Mouse (Mus musculus): ENCODE results near the gene Gm37240.
"Not testable (repeated sequence)": the region's sequence is repeated elsewhere in the genome, so short reads cannot be mapped to it uniquely, and the experiment has no call there.

The Gm37240 gene

DNA sequence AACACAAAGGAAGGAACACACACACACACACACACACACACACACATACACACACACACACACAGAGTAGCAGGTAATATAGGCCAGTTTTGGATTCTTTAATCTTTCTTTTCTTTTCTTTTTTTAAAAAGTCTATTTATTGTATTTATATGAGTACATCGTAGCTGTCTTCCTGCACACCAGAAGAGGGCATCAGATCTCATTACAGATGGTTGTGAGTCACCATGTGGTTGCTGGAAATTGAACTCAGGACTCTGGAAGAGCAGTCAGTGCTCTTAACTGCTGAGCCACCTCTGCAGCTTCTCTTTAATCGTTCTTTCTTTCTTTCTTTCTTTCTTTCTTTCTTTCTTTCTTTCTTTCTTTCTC lies 1231.5 kb downstream of the Gm37240 start:
- not testable (repeated sequence) for DNase-seq (ENCODE audit: low read depth, low spot score); H3K36me3 ChIP-seq (ENCODE audit: control insufficient read depth, insufficient read depth, low read length, poor library complexity, severe bottlenecking); H3K27me3 ChIP-seq (ENCODE audit: control insufficient read depth, insufficient read depth, low read length, poor library complexity, severe bottlenecking)

DNA sequence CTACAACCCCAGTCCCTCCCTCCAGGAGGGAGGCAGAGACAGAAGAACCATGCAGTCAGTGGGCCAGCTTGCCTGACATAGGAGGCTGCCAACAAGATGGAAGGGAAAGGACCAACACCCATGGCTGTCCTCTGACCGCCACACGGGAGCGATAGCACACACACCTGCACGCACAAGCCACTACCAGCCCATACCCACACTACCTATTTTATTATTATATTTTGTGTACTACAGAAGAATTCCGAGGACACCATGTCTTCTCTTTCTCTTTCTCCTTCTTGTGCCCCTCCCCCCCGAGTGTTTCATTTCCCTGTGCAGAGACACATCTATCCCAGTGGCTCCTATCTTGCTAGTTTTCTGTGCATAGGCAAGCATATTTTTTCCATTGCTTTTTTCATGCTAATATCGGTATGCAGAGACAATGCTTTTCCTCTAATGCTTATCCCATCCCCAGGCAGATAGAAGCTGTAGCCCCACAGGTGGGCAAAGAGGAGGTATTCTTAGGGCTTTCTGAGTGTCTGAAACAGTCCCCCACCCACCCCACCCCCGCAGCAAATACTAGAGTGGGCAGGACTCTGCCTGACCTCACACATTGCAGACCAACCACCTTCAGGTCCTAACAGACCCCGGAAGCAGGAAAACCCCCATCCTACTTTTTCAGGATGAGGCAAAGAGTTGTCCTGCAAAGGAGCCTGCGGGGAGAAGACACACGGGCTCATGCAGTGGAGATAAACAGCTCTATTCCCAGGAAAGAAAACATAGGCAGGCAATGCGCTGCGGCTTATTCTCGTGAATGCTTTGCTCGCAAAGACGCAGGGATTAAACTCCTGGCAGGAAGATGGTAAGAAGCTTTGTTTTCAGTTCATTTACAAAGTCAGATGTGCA lies 1232.2 kb downstream of the Gm37240 start:
- Histone ChIP-seq H3K27me3 (ENCODE audit: control insufficient read depth, insufficient read depth, low read length, poor library complexity, severe bottlenecking) (no peaks in the 10 kb centered on the region), H3K36me3 (ENCODE audit: control insufficient read depth, insufficient read depth, low read length, poor library complexity, severe bottlenecking) (no peaks in the 10 kb centered on the region)
- no peak for DNase-seq (ENCODE audit: low read depth, low spot score)

- no peaks in the 10 kb centered on the region for H3K27me3 ChIP-seq (ENCODE audit: control insufficient read depth, insufficient read depth, low read length, poor library complexity, severe bottlenecking)
- peak; percentile 59 for DNase-seq (ENCODE audit: low read depth, low spot score)
- no peaks in the 10 kb centered on the region for H3K36me3 ChIP-seq (ENCODE audit: control insufficient read depth, insufficient read depth, low read length, poor library complexity, severe bottlenecking)
Observed at GRCm38 (mm10) chr3:84654246-84654826, 1233.0 kb downstream of the Gm37240 start.

GRCm38 (mm10) chr3:84653557-84654245 lies 1233.6 kb downstream of the Gm37240 start:
- Histone ChIP-seq H3K27me3 (ENCODE audit: control insufficient read depth, insufficient read depth, low read length, poor library complexity, severe bottlenecking) (no peaks in the 10 kb centered on the region), H3K36me3 (ENCODE audit: control insufficient read depth, insufficient read depth, low read length, poor library complexity, severe bottlenecking) (no peaks in the 10 kb centered on the region)
- DNase-seq (ENCODE audit: low read depth, low spot score), result peak; percentile 60

DNA sequence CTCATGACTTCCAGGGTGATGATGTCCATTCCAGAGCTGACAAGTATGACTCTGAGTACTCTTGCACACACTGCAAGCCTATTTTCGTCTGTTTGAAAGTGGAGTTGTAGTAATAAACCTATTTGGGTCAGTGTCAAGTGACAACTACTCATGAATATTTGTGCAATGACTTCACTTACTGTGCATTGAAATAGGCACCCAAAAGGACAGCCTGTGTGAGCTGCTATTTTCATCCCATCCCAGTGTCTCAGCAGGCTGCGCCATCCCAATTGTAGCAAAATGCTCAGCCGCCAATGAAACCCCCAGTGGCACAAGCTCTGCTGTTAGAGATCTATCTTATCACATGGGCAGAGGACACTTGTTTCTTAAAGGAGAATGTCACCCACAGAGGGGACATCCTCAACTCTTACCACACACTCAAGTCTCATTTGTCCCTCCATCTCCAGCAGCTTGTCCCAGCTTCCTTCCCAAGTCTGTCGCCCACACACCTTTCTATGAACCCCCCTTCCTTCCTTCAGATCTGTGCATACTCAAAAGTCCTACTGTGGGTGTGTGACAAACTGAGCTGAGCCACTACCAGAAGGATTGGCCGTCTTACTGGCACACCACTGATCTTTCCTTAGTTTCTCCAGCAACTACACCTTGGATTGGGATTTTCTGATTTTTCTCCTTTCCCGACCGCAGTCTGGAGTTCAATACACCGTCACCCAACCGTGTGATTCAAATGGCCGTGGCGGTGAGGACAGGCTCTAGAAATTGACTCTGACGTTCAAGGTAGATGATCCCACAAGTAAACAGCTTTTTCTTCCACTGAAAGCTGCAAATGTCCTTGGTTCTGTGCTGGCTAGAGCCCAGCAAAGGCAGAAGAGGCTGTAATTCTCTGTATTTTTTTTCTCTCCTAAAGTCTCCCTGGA lies 1234.4 kb downstream of the Gm37240 start:
- no peak for DNase-seq (ENCODE audit: low read depth, low spot score)
- Histone ChIP-seq H3K27me3 (ENCODE audit: control insufficient read depth, insufficient read depth, low read length, poor library complexity, severe bottlenecking) (no peaks in the 10 kb centered on the region), H3K36me3 (ENCODE audit: control insufficient read depth, insufficient read depth, low read length, poor library complexity, severe bottlenecking) (no peaks in the 10 kb centered on the region)

- Histone ChIP-seq H3K27me3 (ENCODE audit: control insufficient read depth, insufficient read depth, low read length, poor library complexity, severe bottlenecking) (no peaks in the 10 kb centered on the region), H3K36me3 (ENCODE audit: control insufficient read depth, insufficient read depth, low read length, poor library complexity, severe bottlenecking) (no peaks in the 10 kb centered on the region)
- no peak for DNase-seq (ENCODE audit: low read depth, low spot score)
Observed at GRCm38 (mm10) chr3:84649578-84650327, 1237.6 kb downstream of the Gm37240 start.

- not testable (repeated sequence) for DNase-seq (ENCODE audit: low read depth, low spot score); H3K27me3 ChIP-seq (ENCODE audit: control insufficient read depth, insufficient read depth, low read length, poor library complexity, severe bottlenecking); H3K36me3 ChIP-seq (ENCODE audit: control insufficient read depth, insufficient read depth, low read length, poor library complexity, severe bottlenecking)
Observed at GRCm38 (mm10) chr3:84648069-84648468, 1239.2 kb downstream of the Gm37240 start.

DNA sequence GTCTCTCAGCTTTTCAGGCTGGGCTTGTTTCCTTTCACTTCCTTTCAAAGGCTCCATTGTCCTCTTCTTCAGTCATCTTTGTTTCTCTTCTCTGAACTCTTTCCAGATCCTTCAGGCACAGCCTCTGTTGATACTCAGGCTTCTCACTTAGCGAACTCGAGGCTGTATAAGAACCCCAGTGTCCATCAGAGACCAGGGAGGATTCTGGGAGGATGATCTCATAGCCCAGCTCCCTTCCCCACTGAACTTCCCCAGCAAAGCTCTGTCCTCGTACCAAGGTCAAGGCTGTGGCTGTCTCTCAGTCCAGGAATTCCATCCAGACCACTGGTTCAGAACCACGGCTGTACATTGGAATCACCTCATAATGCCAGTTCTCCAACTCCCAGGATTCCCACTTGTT lies 1239.7 kb downstream of the Gm37240 start:
- Histone ChIP-seq H3K27me3 (ENCODE audit: control insufficient read depth, insufficient read depth, low read length, poor library complexity, severe bottlenecking) (no peaks in the 10 kb centered on the region), H3K36me3 (ENCODE audit: control insufficient read depth, insufficient read depth, low read length, poor library complexity, severe bottlenecking) (no peaks in the 10 kb centered on the region)
- DNase-seq (ENCODE audit: low read depth, low spot score), result no peak

GRCm38 (mm10) chr3:84646331-84646845 lies 1240.9 kb downstream of the Gm37240 start:
- DNase-seq (ENCODE audit: low read depth, low spot score), result no peak
- Histone ChIP-seq H3K27me3 (ENCODE audit: control insufficient read depth, insufficient read depth, low read length, poor library complexity, severe bottlenecking) (no peaks in the 10 kb centered on the region), H3K36me3 (ENCODE audit: control insufficient read depth, insufficient read depth, low read length, poor library complexity, severe bottlenecking) (no peaks in the 10 kb centered on the region)

DNA sequence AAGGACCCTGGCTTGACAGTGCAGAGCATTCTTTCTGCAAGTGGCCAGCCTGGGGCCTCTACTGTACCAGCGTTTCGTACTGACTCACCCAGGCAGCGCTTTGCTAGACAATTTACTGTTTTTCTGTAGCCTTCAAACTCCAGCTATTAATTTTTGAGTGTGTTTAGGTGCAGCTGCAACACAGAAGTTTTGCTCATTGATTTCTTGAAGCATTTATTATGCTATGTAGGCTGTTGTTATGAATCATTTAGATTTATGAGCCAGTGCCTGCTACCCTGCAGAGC lies 1241.4 kb downstream of the Gm37240 start:
- H3K27me3 ChIP-seq (ENCODE audit: control insufficient read depth, insufficient read depth, low read length, poor library complexity, severe bottlenecking), result no peaks in the 10 kb centered on the region
- H3K36me3 ChIP-seq (ENCODE audit: control insufficient read depth, insufficient read depth, low read length, poor library complexity, severe bottlenecking), result no peaks in the 10 kb centered on the region
- DNase-seq (ENCODE audit: low read depth, low spot score), result no peak

DNA sequence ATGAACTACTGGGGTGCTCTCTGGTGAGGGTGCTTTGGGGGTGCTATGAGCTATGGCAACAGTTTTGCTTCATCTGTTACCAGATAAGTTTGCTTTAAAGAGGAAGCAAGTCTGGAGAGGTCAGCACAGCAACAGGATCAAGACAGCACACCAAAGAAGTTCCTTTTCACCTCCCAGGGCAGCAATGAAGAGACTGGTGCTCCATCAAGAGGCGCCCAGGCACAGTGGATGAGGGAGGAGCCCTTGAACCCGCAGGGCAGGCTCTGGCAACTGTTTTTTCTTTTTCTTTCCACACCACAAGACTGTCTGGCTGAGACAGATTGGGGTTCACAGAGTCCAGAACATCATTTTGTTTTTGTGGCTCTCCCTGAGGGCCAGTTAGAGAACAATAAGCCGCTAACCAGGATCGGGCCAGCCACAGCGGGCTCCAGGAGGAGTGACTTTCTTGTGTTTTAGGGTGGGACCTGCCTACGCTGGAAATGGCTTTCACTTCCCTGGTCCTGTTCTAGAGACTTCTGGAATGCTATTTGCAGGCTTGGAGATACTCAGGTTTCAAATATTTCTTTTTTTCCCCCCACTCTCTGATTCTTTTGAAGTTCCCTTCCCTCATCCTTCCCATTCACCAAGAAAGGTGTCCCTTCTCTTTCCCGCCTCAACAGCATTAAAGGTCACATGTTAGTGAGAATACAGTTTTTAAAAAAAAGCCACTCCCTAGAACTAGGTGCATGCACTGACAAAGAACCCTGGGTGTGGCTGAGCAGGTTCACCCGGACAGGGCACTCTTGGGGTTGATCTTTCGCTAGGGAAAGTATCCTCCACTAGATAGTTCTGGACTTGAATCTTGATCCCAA lies 1241.9 kb downstream of the Gm37240 start:
- Histone ChIP-seq H3K36me3 (ENCODE audit: control insufficient read depth, insufficient read depth, low read length, poor library complexity, severe bottlenecking) (no peaks in the 10 kb centered on the region), H3K27me3 (ENCODE audit: control insufficient read depth, insufficient read depth, low read length, poor library complexity, severe bottlenecking) (no peaks in the 10 kb centered on the region)
- DNase-seq (ENCODE audit: low read depth, low spot score), result no peak

- no peak for DNase-seq (ENCODE audit: low read depth, low spot score)
- Histone ChIP-seq H3K27me3 (ENCODE audit: control insufficient read depth, insufficient read depth, low read length, poor library complexity, severe bottlenecking) (no peaks in the 10 kb centered on the region), H3K36me3 (ENCODE audit: control insufficient read depth, insufficient read depth, low read length, poor library complexity, severe bottlenecking) (no peaks in the 10 kb centered on the region)
Observed at GRCm38 (mm10) chr3:84642942-84643341, 1244.4 kb downstream of the Gm37240 start.

GRCm38 (mm10) chr3:84641391-84641790 lies 1245.9 kb downstream of the Gm37240 start:
- H3K36me3 ChIP-seq (ENCODE audit: control insufficient read depth, insufficient read depth, low read length, poor library complexity, severe bottlenecking), result no peaks in the 10 kb centered on the region
- DNase-seq (ENCODE audit: low read depth, low spot score), result no peak
- H3K27me3 ChIP-seq (ENCODE audit: control insufficient read depth, insufficient read depth, low read length, poor library complexity, severe bottlenecking), result no peaks in the 10 kb centered on the region
